Mouse (Mus musculus) small intestine, adult 2 months (tissue): ENCODE measurements around the gene Mrps33.

ENCODE experiments used
- CTCF ChIP-seq: fragments of 200-500 bp; IDR thresholded peaks from 2 replicates; pipeline ENCODE4 v1.5.1; 2012; ENCODE audit warnings: low read depth, mild to moderate bottlenecking, control low read depth, inconsistent platforms, low read length, moderate library complexity, mixed read lengths; ENCODE audit not compliant: insufficient replicate concordance, insufficient read length; ENCODE audit errors: extremely low read depth
- POLR2A ChIP-seq: fragments of 200-500 bp; IDR thresholded peaks from 2 replicates; pipeline ENCODE4 v1.6.1; 2012; ENCODE audit warnings: low read depth, mild to moderate bottlenecking, control low read depth, inconsistent platforms, low read length, moderate library complexity

- TF ChIP-seq CTCF (no peak), POLR2A (no peak)
Observed at GRCm38 (mm10) chr6:39783521-39783920, 27.3 kb downstream of the Mrps33 start.
